Mouse (Mus musculus): ENCODE results near the gene Cela3a. TPM values are rescaled to one million over a fixed set of nuclear protein-coding genes. Genes with fewer than 3 reads are reported as not detected.
"Not testable (repeated sequence)": the region's sequence is repeated elsewhere in the genome, so short reads cannot be mapped to it uniquely, and the experiment has no call there.

The Cela3a gene
- polyA plus RNA-seq, 1 experiment = not detected

DNA sequence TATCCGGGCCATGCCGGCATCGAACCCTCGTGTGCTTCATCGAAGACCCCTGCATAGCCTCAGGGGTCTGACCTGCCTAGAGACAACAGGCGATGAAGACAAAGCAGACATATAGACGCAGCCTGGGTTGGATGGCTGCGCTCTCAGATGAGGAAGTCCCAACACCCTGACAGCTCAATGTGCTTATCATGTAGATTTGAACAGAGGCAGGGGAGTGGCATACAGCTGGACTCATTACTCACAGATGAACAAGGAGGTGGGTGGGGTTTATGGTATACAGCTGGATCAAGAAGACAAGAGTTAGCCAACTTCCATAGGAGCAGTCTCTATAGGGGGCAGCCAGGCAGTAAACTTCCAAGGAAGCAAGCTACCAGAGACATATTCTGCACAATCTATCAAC lies 29.3 kb upstream of the Cela3a start:
- H3K4me3 ChIP-seq (replicated peaks; ENCODE audit: control insufficient read depth, low read depth, low read length) = no peak overlapping the region
- TF ChIP-seq CTCF (IDR thresholded peaks at IDR 0.05; ENCODE audit: control insufficient read depth, insufficient read depth, low read length) (no peak), POLR2A (IDR thresholded peaks at IDR 0.05; ENCODE audit: borderline replicate concordance, control insufficient read depth, low read depth, low read length) (no peak)
- 56% methylated on average over 8 of the region's 8 CpGs for WGBS
- H3K4me1 ChIP-seq (ENCODE audit: control insufficient read depth, insufficient read depth, low read length) = no peaks in the 10 kb centered on the region; the same call in 1 of the 2 replicates
- 0 out of 2 replicates have a peak overlapping the region, but pooled peaks have one; percentile 51 for H3K27ac ChIP-seq (ENCODE audit: control insufficient read depth, insufficient read depth, low read depth, low read length, poor library complexity)

DNA sequence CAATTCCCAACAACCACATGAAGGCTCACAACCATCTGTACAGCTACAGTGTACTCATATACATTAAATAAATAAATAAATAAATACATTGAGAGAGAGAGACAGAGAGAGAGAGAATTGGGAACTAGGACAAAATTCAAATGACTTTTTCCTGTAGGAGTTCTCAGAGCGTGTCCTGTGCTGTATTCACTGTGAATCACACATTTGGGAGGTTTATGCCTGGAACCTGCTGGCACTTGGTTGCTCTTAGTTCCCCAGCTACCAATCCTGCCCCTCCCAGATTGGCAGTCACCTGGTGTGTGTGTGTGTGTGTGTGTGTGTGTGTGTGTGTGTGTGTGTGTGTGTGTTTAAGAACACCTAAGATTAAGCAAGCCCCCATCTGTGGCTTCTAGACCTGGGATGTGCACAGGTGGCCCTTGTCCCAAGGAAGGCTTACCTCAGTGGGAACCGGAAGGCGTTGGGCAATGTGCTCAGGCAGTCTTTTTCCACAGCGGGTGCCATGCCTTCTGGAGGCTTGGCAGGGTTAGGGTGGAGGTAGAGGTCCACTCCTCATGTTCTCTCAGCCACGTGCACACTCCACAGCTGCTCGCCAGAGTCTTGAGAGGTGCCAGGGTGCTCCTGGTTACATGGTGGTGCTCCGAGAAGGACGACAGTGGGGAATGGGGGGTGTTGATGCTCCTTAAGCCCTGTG lies 27.5 kb upstream of the Cela3a start:
- WGBS = 86% methylated on average over 8 of the region's 8 CpGs
- TF ChIP-seq CTCF (IDR thresholded peaks at IDR 0.05; ENCODE audit: control insufficient read depth, insufficient read depth, low read length) = no peak
- TF ChIP-seq POLR2A (IDR thresholded peaks at IDR 0.05; ENCODE audit: borderline replicate concordance, control insufficient read depth, low read depth, low read length) = no peak
- Histone ChIP-seq H3K4me3 (replicated peaks; ENCODE audit: control insufficient read depth, low read depth, low read length) (no peak overlapping the region), H3K4me1 (ENCODE audit: control insufficient read depth, insufficient read depth, low read length) (no peaks in the 10 kb centered on the region; the same call in 1 of the 2 replicates), H3K27ac (ENCODE audit: control insufficient read depth, insufficient read depth, low read depth, low read length, poor library complexity) (no peak overlapping the region)

DNA sequence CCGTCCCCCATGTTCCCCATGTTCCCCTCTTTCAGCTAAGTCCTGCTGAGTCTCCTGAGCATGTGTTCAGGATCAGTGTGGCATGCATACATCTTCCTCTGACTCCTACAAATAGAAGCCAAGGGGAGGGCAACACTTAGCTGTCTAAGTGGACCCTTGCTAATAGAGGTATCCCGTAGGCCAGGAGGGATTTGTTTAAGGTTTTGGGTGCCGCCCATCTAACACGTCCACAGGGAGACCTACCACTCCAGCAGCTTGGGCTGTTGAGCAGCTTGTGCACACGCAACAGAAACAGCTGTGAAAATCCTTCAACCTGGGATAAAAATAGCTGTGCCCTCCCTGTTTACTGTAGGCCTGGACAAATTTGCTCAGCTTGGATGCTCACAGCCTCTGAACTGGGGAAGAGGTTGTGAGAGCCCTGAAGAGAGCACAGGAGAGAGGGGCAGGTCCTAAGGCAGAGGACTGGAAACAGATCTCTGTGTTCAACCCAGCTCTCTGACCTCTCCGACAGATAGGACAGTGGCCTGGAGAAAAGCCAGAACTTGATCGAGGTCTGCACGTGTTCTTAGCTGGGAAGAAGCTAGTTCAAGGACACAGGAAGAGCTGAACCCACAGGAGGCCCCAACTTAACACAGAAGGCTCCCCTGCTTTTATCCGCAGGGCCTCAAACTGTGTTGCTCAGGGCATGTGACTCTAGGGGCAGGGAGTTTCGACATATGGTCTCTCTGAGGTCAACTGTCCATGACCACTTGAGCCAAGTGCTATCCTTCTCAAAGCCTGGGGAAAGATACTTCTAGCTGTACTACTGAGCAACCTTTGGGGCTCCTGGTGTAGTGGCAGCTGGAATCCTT lies 23.3 kb upstream of the Cela3a start:
- 64% methylated on average over 10 of the region's 10 CpGs for WGBS
- not testable (repeated sequence) for H3K4me3 ChIP-seq (replicated peaks; ENCODE audit: control insufficient read depth, low read depth, low read length); H3K4me1 ChIP-seq (ENCODE audit: control insufficient read depth, insufficient read depth, low read length); H3K27ac ChIP-seq (ENCODE audit: control insufficient read depth, insufficient read depth, low read depth, low read length, poor library complexity)

DNA sequence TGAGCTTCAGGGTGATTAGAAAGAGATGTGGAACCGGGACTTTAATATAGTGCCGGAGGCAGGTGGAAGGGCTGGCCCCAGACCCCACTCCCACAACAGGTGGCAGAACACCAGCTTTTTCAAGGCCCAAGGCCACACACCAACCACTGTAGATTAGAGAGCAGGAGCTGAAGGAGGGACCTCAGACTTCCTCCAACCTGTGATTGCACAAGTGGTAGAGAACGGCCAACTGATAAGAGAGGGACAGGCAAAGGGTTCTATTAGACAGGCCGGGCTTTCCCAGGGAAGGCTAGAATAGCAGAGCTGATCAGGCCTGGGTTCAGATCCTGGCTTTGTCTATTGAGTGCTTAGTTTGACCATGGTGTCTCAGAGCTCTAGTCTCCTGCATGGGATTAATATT lies 20.9 kb upstream of the Cela3a start, which contains the start of gene Cela3b:
TSS of gene Cela3b (minus strand) at position 39 of the 400 bp plus-strand sequence.
- H3K27ac ChIP-seq (ENCODE audit: control insufficient read depth, insufficient read depth, low read depth, low read length, poor library complexity) = no peak within 1 kb of the TSS
- no peaks in the 10 kb centered on the region for H3K4me1 ChIP-seq (ENCODE audit: control insufficient read depth, insufficient read depth, low read length)
- no peak within 1 kb of the TSS for H3K4me3 ChIP-seq (replicated peaks; ENCODE audit: control insufficient read depth, low read depth, low read length)
- no peak for TF ChIP-seq CTCF (IDR thresholded peaks at IDR 0.05; ENCODE audit: control insufficient read depth, insufficient read depth, low read length)
- no peak for TF ChIP-seq POLR2A (IDR thresholded peaks at IDR 0.05; ENCODE audit: borderline replicate concordance, control insufficient read depth, low read depth, low read length)
- 39% methylated on average over 4 of the region's 4 CpGs for WGBS

DNA sequence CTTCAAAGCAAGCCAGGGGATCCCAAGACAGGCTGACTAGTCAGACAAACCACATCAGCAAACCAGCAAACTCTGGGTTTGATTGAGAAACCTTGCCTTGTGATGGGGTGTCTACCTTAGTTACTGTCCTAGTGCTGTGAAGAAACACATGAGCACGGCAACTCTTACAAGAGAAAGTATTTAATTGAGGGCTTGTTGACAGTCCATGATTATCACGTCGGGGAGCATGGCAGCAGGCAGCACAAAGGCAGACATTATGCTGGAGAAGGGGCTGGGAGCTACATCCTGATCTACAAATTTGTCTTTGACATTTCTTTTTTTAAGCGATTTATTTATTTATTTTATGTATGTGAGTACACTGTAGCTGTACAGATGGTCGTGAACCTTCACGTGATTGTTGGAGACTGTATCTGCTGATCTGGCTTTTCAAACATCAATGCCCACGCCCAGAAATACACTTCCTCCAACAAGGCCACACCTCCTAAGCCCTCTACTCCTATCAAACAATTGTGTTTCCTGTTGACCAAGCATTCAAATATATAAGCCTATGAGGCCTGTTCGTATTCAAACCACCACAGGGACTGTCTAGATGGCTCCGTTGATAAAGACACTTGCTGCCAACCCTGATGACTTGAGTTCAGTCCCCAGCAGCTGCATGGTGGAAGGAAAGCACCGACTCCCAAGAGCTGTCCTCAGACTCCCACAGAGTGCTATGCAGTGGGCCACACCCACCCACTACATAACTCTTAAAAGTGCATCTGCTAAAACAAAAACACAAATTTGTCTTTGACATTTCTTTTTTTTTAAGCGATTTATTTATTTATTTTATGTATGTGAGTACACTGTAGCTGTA lies 8.3 kb upstream of the Cela3a start:
- TF ChIP-seq POLR2A (IDR thresholded peaks at IDR 0.05; ENCODE audit: borderline replicate concordance, control insufficient read depth, low read depth, low read length) = no peak
- TF ChIP-seq CTCF (IDR thresholded peaks at IDR 0.05; ENCODE audit: control insufficient read depth, insufficient read depth, low read length) = no peak
- H3K4me3 ChIP-seq (replicated peaks; ENCODE audit: control insufficient read depth, low read depth, low read length) = no peak overlapping the region
- H3K27ac ChIP-seq (ENCODE audit: control insufficient read depth, insufficient read depth, low read depth, low read length, poor library complexity) = no peak overlapping the region
- H3K4me1 ChIP-seq (ENCODE audit: control insufficient read depth, insufficient read depth, low read length) = no peaks in the 10 kb centered on the region
- 51% methylated on average over 11 of the region's 11 CpGs for WGBS

DNA sequence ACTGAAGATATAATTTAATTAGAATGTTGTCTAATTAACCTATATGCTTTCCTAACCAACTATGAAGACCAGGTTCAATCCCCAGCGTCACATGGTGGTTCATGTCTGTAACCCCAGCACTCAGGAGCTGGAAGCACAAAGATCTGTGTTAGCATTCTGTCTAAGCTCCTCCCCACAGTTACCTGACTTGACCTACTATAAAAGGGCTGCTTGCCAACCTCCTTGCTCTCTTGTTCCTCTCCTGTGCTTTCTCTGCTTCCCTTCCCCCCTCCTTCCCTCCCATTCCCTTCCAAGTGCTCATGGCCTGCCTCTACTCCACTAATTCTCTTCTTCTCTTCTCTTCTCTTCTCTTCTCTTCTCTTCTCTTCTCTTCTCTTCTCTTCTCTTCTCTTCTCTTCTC lies 5.3 kb upstream of the Cela3a start:
- no peaks in the 10 kb centered on the region for H3K4me1 ChIP-seq (ENCODE audit: control insufficient read depth, insufficient read depth, low read length)
- TF ChIP-seq CTCF (IDR thresholded peaks at IDR 0.05; ENCODE audit: control insufficient read depth, insufficient read depth, low read length) (no peak), POLR2A (IDR thresholded peaks at IDR 0.05; ENCODE audit: borderline replicate concordance, control insufficient read depth, low read depth, low read length) (no peak)
- H3K4me3 ChIP-seq (replicated peaks; ENCODE audit: control insufficient read depth, low read depth, low read length) = no peak overlapping the region
- WGBS = 77% methylated on average over 1 of the region's 1 CpGs
- H3K27ac ChIP-seq (ENCODE audit: control insufficient read depth, insufficient read depth, low read depth, low read length, poor library complexity) = no peak overlapping the region

DNA sequence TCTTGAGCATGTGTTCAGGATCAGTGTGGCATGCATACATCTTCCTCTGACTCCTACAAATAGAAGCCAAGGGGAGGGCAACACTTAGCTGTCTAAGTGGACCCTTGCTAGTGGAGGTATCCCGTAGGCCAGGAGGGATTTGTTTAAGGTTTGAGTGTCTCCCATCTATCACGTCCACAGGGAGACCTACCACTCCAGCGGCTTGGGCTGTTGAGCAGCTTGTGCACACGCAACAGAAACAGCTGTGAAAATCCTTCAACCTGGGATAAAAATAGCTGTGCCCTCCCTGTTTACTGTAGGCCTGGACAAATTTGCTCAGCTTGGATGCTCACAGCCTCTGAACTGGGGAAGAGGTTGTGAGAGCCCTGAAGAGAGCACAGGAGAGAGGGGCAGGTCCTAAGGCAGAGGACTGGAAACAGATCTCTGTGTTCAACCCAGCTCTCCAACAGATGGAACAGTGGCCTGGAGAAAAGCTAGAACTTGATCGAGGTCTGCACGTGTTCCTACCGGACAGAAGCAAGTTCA lies 2.7 kb upstream of the Cela3a start:
- 82% methylated on average over 7 of the region's 7 CpGs for WGBS
- H3K4me3 ChIP-seq (replicated peaks; ENCODE audit: control insufficient read depth, low read depth, low read length); H3K27ac ChIP-seq (ENCODE audit: control insufficient read depth, insufficient read depth, low read depth, low read length, poor library complexity); H3K4me1 ChIP-seq (ENCODE audit: control insufficient read depth, insufficient read depth, low read length): not testable (repeated sequence)

DNA sequence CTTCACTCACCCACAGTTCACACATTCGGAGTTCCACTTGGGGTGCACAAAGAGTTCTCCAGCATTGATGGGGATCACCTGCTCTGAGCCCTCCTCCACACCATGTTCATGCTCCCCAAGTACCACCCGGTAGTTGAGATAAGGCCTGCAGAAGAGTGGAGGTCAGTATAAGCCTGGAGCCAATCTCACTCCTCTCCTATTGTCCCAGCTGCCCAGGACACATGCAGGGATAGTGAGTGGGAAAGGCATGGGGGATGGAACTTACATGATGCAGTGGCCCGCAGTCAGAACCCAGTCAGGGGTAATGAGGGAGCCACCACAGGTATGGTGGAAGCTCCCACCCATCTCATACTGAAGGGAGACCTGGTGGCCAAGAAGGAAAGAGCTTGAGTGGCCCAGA lies 4.0 kb downstream of the Cela3a start:
- TF ChIP-seq CTCF (IDR thresholded peaks at IDR 0.05; ENCODE audit: control insufficient read depth, insufficient read depth, low read length) (no peak), POLR2A (IDR thresholded peaks at IDR 0.05; ENCODE audit: borderline replicate concordance, control insufficient read depth, low read depth, low read length) (no peak)
- H3K27ac ChIP-seq (ENCODE audit: control insufficient read depth, insufficient read depth, low read depth, low read length, poor library complexity) = no peak overlapping the region
- 91% methylated on average over 3 of the region's 3 CpGs for WGBS
- H3K4me1 ChIP-seq (ENCODE audit: control insufficient read depth, insufficient read depth, low read length) = no peaks in the 10 kb centered on the region
- H3K4me3 ChIP-seq (replicated peaks; ENCODE audit: control insufficient read depth, low read depth, low read length) = no peak overlapping the region

Data from bone marrow, adult 2 months (tissue).